Mouse (Mus musculus): ENCODE measurements around the gene Dennd1b. TPM values are rescaled to one million over a fixed set of nuclear protein-coding genes. Genes with fewer than 3 reads are reported as not detected.
A peak's percentile ranks its signal among the peaks of the same experiment; 100 is the strongest.

Gene Dennd1b
- polyA plus RNA-seq, 1 experiment from 2014 or later, result 7.9 TPM

DNA sequence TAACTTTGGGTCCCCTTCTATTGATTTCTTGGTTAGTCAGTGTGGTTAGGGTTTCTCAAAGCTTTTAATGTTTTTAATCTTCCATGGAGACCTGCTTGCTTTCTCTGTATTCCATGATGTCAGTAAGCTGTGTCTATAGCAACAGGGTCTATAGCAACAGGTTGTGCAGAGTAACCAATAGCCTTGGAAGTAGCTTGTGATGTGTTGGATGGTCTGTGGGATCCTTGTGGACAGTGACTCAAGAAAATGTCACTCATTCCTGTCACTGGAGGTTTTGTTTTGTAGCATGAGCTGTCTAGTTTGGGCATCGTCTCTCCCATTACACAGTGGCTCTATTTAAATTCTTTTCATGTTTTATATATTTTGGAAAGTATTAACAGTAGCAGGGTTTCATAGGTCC is 216.5 kb downstream of the Dennd1b start:
- ATAC-seq (ENCODE audit: low FRiP score, low read depth), result peak; percentile 34; the same call in 1 of the 2 replicates
- WGBS, result 68% methylated on average over 1 of the region's 1 CpGs

DNA sequence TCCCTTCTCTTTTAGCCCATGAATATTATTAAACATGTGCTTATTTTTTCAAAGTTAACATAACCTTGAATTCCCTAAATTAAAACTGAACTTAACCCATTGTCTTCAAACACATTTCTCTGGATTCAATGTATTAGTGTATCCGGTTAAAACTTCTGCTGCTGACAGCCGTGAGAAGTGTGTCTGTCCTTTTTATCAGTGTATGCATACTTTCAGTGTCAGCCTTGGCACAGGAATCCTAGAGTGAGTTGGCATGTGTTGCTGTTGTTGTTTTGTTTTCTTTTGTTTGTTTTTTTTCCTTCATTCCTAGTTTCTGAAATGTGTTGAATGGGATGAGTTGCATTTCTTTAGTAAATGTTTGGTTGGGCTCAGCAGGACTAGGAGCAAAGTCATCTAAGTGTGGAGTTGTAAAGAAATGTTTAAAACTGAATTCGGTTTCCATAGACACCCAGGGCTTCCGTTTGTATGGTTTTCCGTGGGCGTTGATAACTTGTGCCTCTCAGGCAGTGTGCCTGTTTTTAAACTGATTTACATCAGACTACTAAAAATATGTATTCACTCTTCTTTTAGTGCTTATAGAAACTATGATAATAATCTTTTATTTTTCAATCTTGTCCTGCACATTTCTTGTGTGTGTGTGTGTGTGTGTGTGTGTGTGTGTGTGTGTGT is 217.4 kb downstream of the Dennd1b start:
- Histone ChIP-seq H3K27me3 (no peaks in the 10 kb centered on the region), H3K9me3 (no peaks in the 10 kb centered on the region), H3K9ac (no peak overlapping the region), H3K4me1 (replicated peaks) (no peaks in the 10 kb centered on the region), H3K4me2 (no peak overlapping the region), H3K36me3 (no peaks in the 10 kb centered on the region), H3K27ac (replicated peaks) (no peak overlapping the region), H3K4me3 (no peak overlapping the region)
- WGBS, result 59% methylated on average over 6 of the region's 6 CpGs
- ATAC-seq (ENCODE audit: low FRiP score, low read depth), result no peak

More for the DNA sequence above, 216.5 kb downstream of the Dennd1b start:
- H3K4me1 ChIP-seq (replicated peaks), result no peaks in the 10 kb centered on the region
- H3K4me3 ChIP-seq, result no peak overlapping the region
- no peak overlapping the region for H3K9ac ChIP-seq
- H3K27ac ChIP-seq (replicated peaks), result no peak overlapping the region
- H3K4me2 ChIP-seq, result no peak overlapping the region
- H3K27me3 ChIP-seq, result no peaks in the 10 kb centered on the region
- no peaks in the 10 kb centered on the region for H3K9me3 ChIP-seq
- H3K36me3 ChIP-seq, result no peaks in the 10 kb centered on the region

DNA sequence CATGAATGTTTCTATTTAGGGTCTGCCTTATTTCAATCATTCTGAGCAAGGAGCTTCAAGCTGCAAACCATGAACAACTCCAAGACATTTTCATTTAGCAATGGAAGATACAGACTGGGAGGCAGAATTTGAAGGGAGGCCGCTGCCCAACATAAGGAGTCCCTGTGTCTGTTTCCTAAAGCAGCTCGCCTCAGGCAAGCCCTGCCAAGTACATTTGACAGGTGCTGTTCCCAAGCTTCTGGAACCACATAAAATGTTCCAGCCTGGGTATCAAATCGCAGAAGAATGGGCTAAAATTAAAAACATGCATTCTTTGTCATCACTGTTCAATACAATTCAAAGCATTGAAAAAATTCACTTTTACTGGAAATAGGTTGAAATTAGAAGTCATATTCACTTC is 229.4 kb downstream of the Dennd1b start:
- Histone ChIP-seq H3K9me3 (no peaks in the 10 kb centered on the region), H3K4me1 (replicated peaks) (no peaks in the 10 kb centered on the region), H3K27ac (replicated peaks) (no peak overlapping the region), H3K9ac (no peak overlapping the region), H3K4me3 (no peak overlapping the region), H3K27me3 (no peaks in the 10 kb centered on the region), H3K4me2 (no peak overlapping the region), H3K36me3 (no peaks in the 10 kb centered on the region)
- no peak for ATAC-seq (ENCODE audit: low FRiP score, low read depth)
- WGBS, result 94% methylated on average over 3 of the region's 3 CpGs

DNA sequence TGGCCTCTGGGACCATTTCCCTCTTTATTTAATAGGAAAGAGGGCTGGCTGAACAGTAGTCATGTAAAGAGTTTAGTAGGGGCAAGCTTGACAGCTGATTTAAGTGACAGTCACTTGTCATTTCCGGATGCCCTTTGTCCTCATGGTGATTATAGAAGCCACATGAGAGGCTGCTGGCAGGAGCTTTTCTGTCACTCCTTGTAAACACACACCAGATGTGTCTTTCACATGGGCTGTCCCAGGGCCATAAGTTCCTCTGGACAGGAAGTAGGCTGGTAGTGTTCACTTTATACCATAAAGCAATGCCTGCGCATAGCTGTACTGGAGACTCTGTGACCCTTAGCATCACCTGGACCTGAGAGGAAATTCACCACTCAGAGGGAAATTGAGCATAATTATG is 230.8 kb downstream of the Dennd1b start:
- H3K4me3 ChIP-seq, result no peak overlapping the region
- no peak overlapping the region for H3K4me2 ChIP-seq
- H3K9me3 ChIP-seq, result no peaks in the 10 kb centered on the region
- no peak overlapping the region for H3K9ac ChIP-seq
- 57% methylated on average over 2 of the region's 2 CpGs for WGBS
- no peaks in the 10 kb centered on the region for H3K4me1 ChIP-seq (replicated peaks)
- H3K27me3 ChIP-seq, result no peaks in the 10 kb centered on the region
- ATAC-seq (ENCODE audit: low FRiP score, low read depth), result no peak
- H3K36me3 ChIP-seq, result no peaks in the 10 kb centered on the region
- H3K27ac ChIP-seq (replicated peaks), result no peak overlapping the region

DNA sequence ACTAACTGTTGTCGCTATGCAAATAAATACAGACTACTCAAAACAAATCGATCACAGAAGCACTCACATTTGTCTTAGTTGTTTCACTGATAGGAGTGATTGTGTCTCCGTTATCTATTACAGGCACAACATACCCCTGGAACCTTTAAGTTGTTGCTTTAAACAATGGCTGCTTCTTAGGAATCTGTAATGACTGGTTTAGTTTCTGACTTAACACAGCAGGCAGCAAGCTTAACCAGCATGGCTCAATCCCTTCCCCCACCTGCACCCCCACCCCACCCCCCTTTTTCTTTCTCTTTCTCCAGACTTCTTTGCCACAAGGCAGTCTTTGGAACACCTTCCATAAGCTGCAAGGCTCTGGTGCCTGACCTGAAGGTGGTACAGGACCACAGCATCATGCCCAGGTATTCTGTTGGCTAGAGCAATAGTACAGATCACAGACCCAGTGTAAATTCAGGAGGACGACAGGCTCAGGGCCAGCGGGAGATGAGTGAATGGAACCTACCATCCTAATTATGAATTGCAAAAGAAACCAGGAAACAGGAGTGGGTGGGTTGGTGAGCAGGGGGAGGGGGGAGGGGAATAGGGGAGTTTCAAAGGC is 231.3 kb downstream of the Dennd1b start:
- 22% methylated on average over 5 of the region's 5 CpGs for WGBS
- Histone ChIP-seq H3K9ac (no peak overlapping the region), H3K9me3 (no peaks in the 10 kb centered on the region), H3K4me2 (no peak overlapping the region), H3K4me1 (replicated peaks) (no peaks in the 10 kb centered on the region), H3K36me3 (no peaks in the 10 kb centered on the region), H3K4me3 (no peak overlapping the region), H3K27ac (replicated peaks) (no peak overlapping the region), H3K27me3 (no peaks in the 10 kb centered on the region)
- no peak for ATAC-seq (ENCODE audit: low FRiP score, low read depth)

DNA sequence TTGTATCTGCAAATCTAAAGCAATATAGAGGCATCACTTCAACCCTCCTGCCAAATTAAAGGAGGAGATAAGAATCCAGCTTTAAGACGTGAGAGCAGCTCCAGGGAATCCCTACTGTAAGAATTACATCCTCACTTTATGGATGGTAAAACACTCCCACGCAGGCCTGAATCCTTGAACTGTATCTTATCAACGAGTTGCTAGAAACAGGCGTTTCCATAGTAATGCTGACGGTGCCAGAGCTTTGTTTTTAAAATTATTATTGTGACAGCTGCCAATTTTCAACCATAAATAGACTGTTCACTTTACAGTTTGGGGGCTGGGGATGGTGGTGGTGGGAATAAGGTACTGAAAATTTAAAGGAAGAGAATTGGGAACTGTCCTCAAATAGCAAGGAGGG is 239.8 kb downstream of the Dennd1b start:
- no peak overlapping the region for H3K9ac ChIP-seq
- WGBS, result 62% methylated on average over 5 of the region's 5 CpGs
- no peaks in the 10 kb centered on the region for H3K27me3 ChIP-seq
- H3K4me3 ChIP-seq, result no peak overlapping the region
- H3K27ac ChIP-seq (replicated peaks), result no peak overlapping the region
- H3K36me3 ChIP-seq, result no peaks in the 10 kb centered on the region
- no peak overlapping the region for H3K4me2 ChIP-seq
- H3K9me3 ChIP-seq, result no peaks in the 10 kb centered on the region
- ATAC-seq (ENCODE audit: low FRiP score, low read depth), result no peak
- H3K4me1 ChIP-seq (replicated peaks), result no peaks in the 10 kb centered on the region

- WGBS, result 78% methylated on average over 4 of the region's 4 CpGs
- H3K27ac ChIP-seq (replicated peaks), result no peak overlapping the region
- H3K36me3 ChIP-seq, result no peaks in the 10 kb centered on the region
Observed at GRCm38 (mm10) chr1:139206259-139206658, 243.0 kb downstream of the Dennd1b start.

GRCm38 (mm10) chr1:139209796-139210195 is 246.6 kb downstream of the Dennd1b start:
- Histone ChIP-seq H3K4me1 (replicated peaks) (peaks cover 7% of the 10 kb centered on the region), H3K9ac (no peak overlapping the region), H3K4me2 (0 out of 2 replicates have a peak overlapping the region, but pooled peaks have one; percentile 15), H3K4me3 (no peak overlapping the region), H3K36me3 (no peaks in the 10 kb centered on the region), H3K9me3 (no peaks in the 10 kb centered on the region), H3K27ac (replicated peaks) (0 out of 2 replicates have a peak overlapping the region, but pooled peaks have one; percentile 10), H3K27me3 (no peaks in the 10 kb centered on the region)
- 11% methylated on average over 7 of the region's 7 CpGs for WGBS
- ATAC-seq (ENCODE audit: low FRiP score, low read depth), result 0 out of 2 replicates have a peak, but pooled peaks have one; percentile 56

More at GRCm38 (mm10) chr1:139206259-139206658, 243.0 kb downstream of the Dennd1b start:
- Histone ChIP-seq H3K9me3 (no peaks in the 10 kb centered on the region), H3K4me2 (no peak overlapping the region), H3K4me3 (no peak overlapping the region), H3K27me3 (no peaks in the 10 kb centered on the region), H3K4me1 (replicated peaks) (peaks cover 7% of the 10 kb centered on the region), H3K9ac (no peak overlapping the region)
- no peak for ATAC-seq (ENCODE audit: low FRiP score, low read depth)

DNA sequence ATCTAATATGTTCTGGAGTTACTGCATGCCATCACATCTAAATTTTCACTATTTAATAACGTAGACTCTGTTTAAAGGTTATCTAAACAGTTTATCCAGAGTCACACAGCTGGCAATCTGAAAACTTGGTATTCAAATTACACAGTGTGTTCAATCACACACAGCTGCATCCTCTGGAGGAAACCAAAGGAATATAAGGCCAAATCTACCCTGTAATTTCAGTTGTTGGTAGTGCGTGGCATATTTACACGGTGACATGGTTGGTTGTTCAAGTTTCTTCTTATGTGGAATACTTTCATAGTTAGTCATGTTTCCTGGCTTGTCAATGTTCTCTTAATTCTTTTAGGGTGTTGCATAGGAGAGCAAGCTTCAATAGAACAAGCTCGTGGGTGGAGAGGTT is 247.3 kb downstream of the Dennd1b start:
- no peaks in the 10 kb centered on the region for H3K27me3 ChIP-seq
- peaks cover 7% of the 10 kb centered on the region for H3K4me1 ChIP-seq (replicated peaks)
- WGBS, result 75% methylated on average over 4 of the region's 4 CpGs

DNA sequence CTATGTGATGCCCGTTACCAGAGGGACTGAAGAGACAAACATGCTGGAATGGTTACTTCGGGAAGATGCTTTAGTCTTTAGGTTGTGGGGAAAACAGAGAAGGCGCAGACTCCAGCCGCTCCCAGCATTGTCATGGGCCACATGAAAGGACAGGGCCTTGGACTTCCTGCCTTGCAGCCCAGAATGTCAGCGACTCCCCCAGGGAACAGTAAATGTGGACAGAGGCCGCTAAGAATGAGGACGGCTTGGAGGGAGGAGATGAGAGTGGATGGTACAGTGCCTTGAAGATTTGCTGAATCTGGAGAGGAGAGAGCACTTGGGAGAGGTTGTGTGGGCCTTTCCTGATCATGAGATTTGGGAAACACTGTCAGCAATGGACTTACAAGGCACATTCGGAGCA is 252.1 kb downstream of the Dennd1b start:
- Histone ChIP-seq H3K4me1 (replicated peaks) (no peaks in the 10 kb centered on the region; the same call in 1 of the 2 replicates), H3K9me3 (no peaks in the 10 kb centered on the region), H3K4me3 (no peak overlapping the region), H3K36me3 (no peaks in the 10 kb centered on the region), H3K4me2 (no peak overlapping the region), H3K27ac (replicated peaks) (no peak overlapping the region), H3K9ac (no peak overlapping the region), H3K27me3 (no peaks in the 10 kb centered on the region)
- WGBS, result 62% methylated on average over 8 of the region's 8 CpGs
- ATAC-seq (ENCODE audit: low FRiP score, low read depth), result no peak

More for the DNA sequence above, 247.3 kb downstream of the Dennd1b start:
- no peaks in the 10 kb centered on the region for H3K9me3 ChIP-seq
- H3K4me2 ChIP-seq, result no peak overlapping the region
- H3K4me3 ChIP-seq, result no peak overlapping the region
- H3K36me3 ChIP-seq, result no peaks in the 10 kb centered on the region
- no peak for ATAC-seq (ENCODE audit: low FRiP score, low read depth)
- no peak overlapping the region for H3K9ac ChIP-seq
- no peak overlapping the region for H3K27ac ChIP-seq (replicated peaks)

DNA sequence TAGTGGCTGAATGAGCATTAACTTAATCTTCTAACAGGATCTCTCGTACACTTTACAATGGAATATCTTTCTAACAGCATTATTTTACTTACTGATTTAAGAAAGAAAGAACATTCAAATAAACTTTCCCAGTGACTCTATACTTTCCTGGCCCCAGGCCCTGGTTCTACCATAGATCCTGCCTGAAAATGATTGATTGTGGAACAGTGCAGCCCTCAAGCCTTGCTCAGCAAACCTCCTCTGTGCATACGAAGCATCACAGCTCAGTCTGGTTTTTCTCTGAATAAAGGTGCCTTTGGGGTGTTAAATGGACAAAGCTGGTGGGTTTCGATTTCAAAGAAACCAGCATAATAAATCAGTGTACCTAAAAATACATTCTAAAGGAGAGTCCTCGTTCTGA is 260.6 kb downstream of the Dennd1b start:
- no peaks in the 10 kb centered on the region for H3K27me3 ChIP-seq
- WGBS, result 68% methylated on average over 4 of the region's 4 CpGs
- no peak overlapping the region for H3K4me3 ChIP-seq
- H3K4me2 ChIP-seq, result no peak overlapping the region
- no peaks in the 10 kb centered on the region for H3K4me1 ChIP-seq (replicated peaks)
- no peak overlapping the region for H3K27ac ChIP-seq (replicated peaks)
- H3K9ac ChIP-seq, result no peak overlapping the region
- ATAC-seq (ENCODE audit: low FRiP score, low read depth), result no peak
- H3K9me3 ChIP-seq, result no peaks in the 10 kb centered on the region
- H3K36me3 ChIP-seq, result no peaks in the 10 kb centered on the region

GRCm38 (mm10) chr1:139224309-139224949 is 261.2 kb downstream of the Dennd1b start:
- Histone ChIP-seq H3K36me3 (no peaks in the 10 kb centered on the region), H3K27me3 (no peaks in the 10 kb centered on the region), H3K9ac (no peak overlapping the region), H3K4me1 (replicated peaks) (no peaks in the 10 kb centered on the region), H3K27ac (replicated peaks) (no peak overlapping the region), H3K4me3 (no peak overlapping the region), H3K9me3 (no peaks in the 10 kb centered on the region), H3K4me2 (no peak overlapping the region)
- no peak for ATAC-seq (ENCODE audit: low FRiP score, low read depth)
- WGBS, result 81% methylated on average over 6 of the region's 6 CpGs
